Mouse (Mus musculus) spleen, adult 2 months (tissue): ENCODE measurements around the gene Tmem129.

Experiments
- CTCF ChIP-seq: fragments of 200-500 bp; IDR thresholded peaks from 2 replicates; pipeline ENCODE4 v1.5.1; 2011; ENCODE audit warnings: mild to moderate bottlenecking, inconsistent platforms; ENCODE audit not compliant: insufficient read depth, insufficient read length, insufficient replicate concordance; ENCODE audit errors: extremely low read depth
- POLR2A ChIP-seq: fragments of 200-500 bp; IDR thresholded peaks from 2 replicates; pipeline ENCODE4 v1.6.1; 2011; ENCODE audit warnings: low read depth, low read length, inconsistent platforms

GRCm38 (mm10) chr5:33629301-33629987 is 28.8 kb downstream of the Tmem129 start, which contains the start of the genes Fam53a and Gm9903:
- TF ChIP-seq POLR2A (peak; percentile 97), CTCF (no peak)
